Mouse (Mus musculus) stomach, embryonic 16.5 days (tissue): Measurements from ENCODE around the gene Rev1. TPM values are rescaled to one million over a fixed set of nuclear protein-coding genes. Genes with fewer than 3 reads are reported as not detected.

Experiments used
- ATAC-seq: fragments of 200-750 bp; cut with Nextera tagmentation; 2 replicates; pipeline ENCODE4 v1.8.0; 2017; ENCODE audit warnings: moderate number of reproducible peaks, moderate TSS enrichment; ENCODE audit not compliant: insufficient read depth, low FRiP score
- H3K27ac ChIP-seq: fragments of 300-500 bp; sonication (generic); 2 replicates; pipeline ENCODE4 v1.5.1; 2014; ENCODE audit warnings: low read length
- H3K27me3 ChIP-seq: fragments of 300-500 bp; sonication (generic); 2 replicates; pipeline ENCODE4 v1.6.1; 2014; ENCODE audit warnings: low read length, control low read depth, mixed read lengths; ENCODE audit not compliant: control insufficient read depth, insufficient read depth
- H3K36me3 ChIP-seq: fragments of 300-500 bp; sonication (generic); 2 replicates; pipeline ENCODE4 v1.6.1; 2014; ENCODE audit warnings: low read length; ENCODE audit not compliant: control insufficient read depth, insufficient read depth
- H3K4me1 ChIP-seq: fragments of 300-500 bp; sonication (generic); 2 replicates; pipeline ENCODE4 v1.6.1; 2014; ENCODE audit warnings: low read length, control low read depth, mixed read lengths; ENCODE audit not compliant: control insufficient read depth, insufficient read depth
- H3K4me2 ChIP-seq: fragments of 300-500 bp; sonication (generic); 2 replicates; pipeline ENCODE4 v1.6.1; 2014; ENCODE audit warnings: low read depth, low read length, mixed read lengths
- H3K4me3 ChIP-seq: fragments of 300-500 bp; sonication (generic); replicated peaks from 2 replicates; pipeline ENCODE4 v1.5.1; 2014; ENCODE audit warnings: mild to moderate bottlenecking, low read length
- H3K9ac ChIP-seq: fragments of 300-500 bp; sonication (generic); 2 replicates; pipeline ENCODE4 v1.6.1; 2014; ENCODE audit warnings: low read length
- H3K9me3 ChIP-seq: fragments of 300-500 bp; sonication (generic); replicated peaks from 2 replicates; pipeline ENCODE4 v1.6.1; 2016; ENCODE audit warnings: low read length, control low read depth; ENCODE audit not compliant: control insufficient read depth
- WGBS: fragments of 180-500 bp; shearing (Covaris S2); extraction: QIAGEN DNeasy Blood & Tissue Kit; methylation state at CpG from one replicate; pipeline ENCODE4 v1.1.7; 2014; 5-methylcytosine and 5-hydroxymethylcytosine counted together
- polyA plus RNA-seq: library from polyadenylated mRNA; unstranded; fragments of >200 nt; fragmentation: Nextera tagmentation; extraction: Ambion mirVana; gene quantifications from 2 replicates; pipeline ENCODE4 v1.2.1, GENCODE M21; 2015

Gene Rev1
- polyA plus RNA-seq, 1 experiment from 2014 or later = 21.5 TPM

DNA sequence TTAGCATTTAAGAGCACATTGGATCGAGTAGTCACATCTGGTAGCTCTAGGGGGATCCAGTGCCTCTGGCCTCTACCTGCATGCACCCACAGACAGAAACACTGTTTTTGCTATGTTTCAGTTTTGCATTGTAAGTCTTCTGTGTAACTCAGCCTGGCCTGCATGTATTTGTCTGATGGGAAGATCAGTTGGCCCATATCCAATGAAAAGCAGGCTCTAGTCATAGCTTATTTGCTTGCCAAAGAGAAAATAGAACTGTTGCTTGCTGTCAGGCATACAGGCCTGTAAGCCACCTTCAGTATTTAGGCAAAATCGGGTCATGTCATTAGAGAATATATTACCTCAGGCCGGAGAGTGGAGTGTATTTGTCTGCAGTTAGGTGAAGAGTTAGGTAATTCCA lies 81.5 kb downstream of the Rev1 start:
- H3K4me1 ChIP-seq = no peaks in the 10 kb centered on the region
- no peak overlapping the region for H3K27ac ChIP-seq
- no peaks in the 10 kb centered on the region for H3K27me3 ChIP-seq
- no peak overlapping the region for H3K4me2 ChIP-seq
- no peak overlapping the region for H3K4me3 ChIP-seq
- no peaks in the 10 kb centered on the region for H3K9me3 ChIP-seq
- no peak overlapping the region for H3K9ac ChIP-seq
- no peak for ATAC-seq
- 88% methylated on average over 3 of the region's 3 CpGs for WGBS
- H3K36me3 ChIP-seq = peaks cover 4% of the 10 kb centered on the region; the same call in 1 of the 2 replicates

DNA sequence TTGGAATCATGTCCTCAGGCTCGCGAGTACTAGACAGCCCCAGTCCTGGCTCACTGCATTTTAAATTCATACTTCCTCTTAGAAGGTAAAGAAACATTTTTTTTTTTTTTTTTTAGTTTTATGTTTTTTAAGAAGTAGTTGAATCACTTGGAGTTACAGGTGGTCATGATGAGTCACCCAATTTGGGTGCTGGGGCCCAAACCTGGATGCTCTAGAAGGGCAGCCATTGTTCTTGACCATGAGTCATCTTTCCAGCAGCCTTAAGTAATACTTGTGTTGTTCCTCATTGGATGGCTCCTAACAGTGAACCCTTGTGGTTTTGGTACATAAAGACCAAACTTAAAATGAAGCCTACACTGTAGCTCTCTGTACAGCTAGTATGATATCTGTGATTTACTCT lies 90.7 kb downstream of the Rev1 start:
- 89% methylated on average over 2 of the region's 2 CpGs for WGBS
- Histone ChIP-seq H3K4me1 (no peaks in the 10 kb centered on the region), H3K36me3 (peaks cover 21% of the 10 kb centered on the region), H3K9me3 (no peaks in the 10 kb centered on the region), H3K27ac (no peak overlapping the region), H3K9ac (no peak overlapping the region), H3K4me2 (no peak overlapping the region), H3K27me3 (no peaks in the 10 kb centered on the region), H3K4me3 (no peak overlapping the region)
- ATAC-seq = no peak

DNA sequence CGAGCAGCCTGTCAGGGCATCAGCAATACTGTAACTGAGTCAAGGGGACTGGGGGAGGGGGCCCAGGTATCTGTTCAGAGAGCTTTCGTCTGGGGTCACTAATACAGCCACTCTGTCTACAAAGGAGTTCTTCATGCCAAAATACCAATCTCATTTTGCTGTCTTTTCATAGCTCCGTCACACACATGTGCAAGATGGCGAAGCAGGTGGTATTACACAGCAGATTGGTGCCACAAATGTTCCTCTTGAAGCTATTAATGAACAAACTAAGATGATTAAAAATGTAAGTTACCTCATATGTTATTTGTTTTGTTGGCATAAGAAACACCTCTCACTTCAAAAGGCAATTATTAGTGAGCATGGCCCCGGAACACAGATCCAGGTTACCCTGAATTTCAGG lies 92.2 kb downstream of the Rev1 start:
- no peak overlapping the region for H3K4me2 ChIP-seq
- H3K27ac ChIP-seq = no peak overlapping the region
- H3K36me3 ChIP-seq = peaks cover 21% of the 10 kb centered on the region
- H3K4me1 ChIP-seq = no peaks in the 10 kb centered on the region
- no peak overlapping the region for H3K4me3 ChIP-seq
- ATAC-seq = no peak
- H3K27me3 ChIP-seq = no peaks in the 10 kb centered on the region
- 83% methylated on average over 5 of the region's 5 CpGs for WGBS
- no peaks in the 10 kb centered on the region for H3K9me3 ChIP-seq
- H3K9ac ChIP-seq = no peak overlapping the region

DNA sequence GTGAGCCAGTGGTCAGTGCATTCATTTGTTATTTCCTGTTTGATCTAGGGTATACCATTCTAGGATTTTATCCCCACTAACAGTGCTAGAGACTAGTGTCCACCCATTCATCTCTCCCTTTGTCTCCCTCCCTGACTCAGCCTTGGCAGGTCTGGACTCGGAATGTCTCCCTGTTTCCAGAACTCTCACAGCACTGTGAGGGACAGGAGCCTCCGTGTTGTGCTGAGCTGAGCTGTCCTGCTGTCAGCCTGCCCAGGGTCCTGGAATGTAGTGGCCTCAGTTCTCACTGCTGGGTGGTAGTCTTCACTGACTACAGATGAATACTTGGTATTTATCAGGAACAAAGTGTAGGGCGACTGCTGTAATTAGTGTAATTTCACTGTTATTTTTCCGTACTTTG lies 94.1 kb downstream of the Rev1 start:
- Histone ChIP-seq H3K9me3 (no peaks in the 10 kb centered on the region), H3K27ac (no peak overlapping the region), H3K27me3 (no peaks in the 10 kb centered on the region), H3K36me3 (peaks cover 10% of the 10 kb centered on the region), H3K4me1 (no peaks in the 10 kb centered on the region), H3K4me2 (no peak overlapping the region), H3K9ac (no peak overlapping the region), H3K4me3 (no peak overlapping the region)
- WGBS = 85% methylated on average over 4 of the region's 4 CpGs
- ATAC-seq = no peak

DNA sequence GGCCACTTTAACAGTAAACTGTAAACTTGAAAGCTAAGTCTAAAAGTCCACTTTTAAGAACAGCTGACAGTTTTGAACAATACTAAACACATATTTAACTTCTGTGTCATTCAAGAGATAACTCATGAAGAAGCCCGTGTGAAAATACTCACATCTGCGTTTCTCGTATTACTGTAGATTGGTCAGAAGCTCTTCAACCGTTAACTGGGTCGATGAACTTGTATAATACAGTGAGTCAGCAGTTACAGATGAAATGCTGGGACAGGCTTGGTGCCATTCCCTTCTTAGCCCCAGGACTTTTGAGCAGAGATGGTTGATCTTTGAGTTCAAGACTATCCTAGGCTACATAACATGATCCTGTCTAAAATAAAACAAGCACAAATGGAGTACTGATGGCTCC lies 98.2 kb downstream of the Rev1 start:
- 83% methylated on average over 5 of the region's 5 CpGs for WGBS
- H3K4me2 ChIP-seq = no peak overlapping the region
- no peak overlapping the region for H3K4me3 ChIP-seq
- H3K27ac ChIP-seq = no peak overlapping the region
- no peak overlapping the region for H3K9ac ChIP-seq
- ATAC-seq = no peak
- H3K27me3 ChIP-seq = no peaks in the 10 kb centered on the region
- peaks cover 4% of the 10 kb centered on the region for H3K36me3 ChIP-seq
- H3K4me1 ChIP-seq = no peaks in the 10 kb centered on the region
- H3K9me3 ChIP-seq = no peaks in the 10 kb centered on the region

DNA sequence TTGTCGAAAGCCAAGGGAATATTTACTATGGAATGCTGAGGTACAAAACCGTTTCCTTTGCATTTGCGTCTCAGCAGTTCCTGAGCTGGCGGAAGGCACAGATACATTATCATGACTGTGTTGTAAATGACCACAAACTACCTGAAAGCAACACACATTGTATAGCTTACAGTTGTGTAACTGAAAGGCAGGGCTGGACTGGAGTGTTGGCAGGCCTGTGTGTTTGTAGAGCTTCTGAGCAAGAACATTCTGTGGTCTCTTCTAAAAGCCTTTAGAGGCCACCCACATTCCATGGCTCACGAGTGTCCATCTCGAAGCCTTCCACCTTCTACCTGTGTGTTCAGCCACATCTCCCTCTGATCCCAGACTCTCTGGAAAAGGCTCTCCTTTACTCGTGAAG lies 102.3 kb downstream of the Rev1 start:
- H3K27me3 ChIP-seq = no peaks in the 10 kb centered on the region
- no peaks in the 10 kb centered on the region for H3K9me3 ChIP-seq
- WGBS = 90% methylated on average over 7 of the region's 7 CpGs
- H3K4me3 ChIP-seq = no peak overlapping the region
- ATAC-seq = no peak
- H3K36me3 ChIP-seq = peaks cover 6% of the 10 kb centered on the region; the same call in 1 of the 2 replicates
- H3K9ac ChIP-seq = no peak overlapping the region
- H3K4me2 ChIP-seq = no peak overlapping the region
- no peaks in the 10 kb centered on the region for H3K4me1 ChIP-seq
- no peak overlapping the region for H3K27ac ChIP-seq

DNA sequence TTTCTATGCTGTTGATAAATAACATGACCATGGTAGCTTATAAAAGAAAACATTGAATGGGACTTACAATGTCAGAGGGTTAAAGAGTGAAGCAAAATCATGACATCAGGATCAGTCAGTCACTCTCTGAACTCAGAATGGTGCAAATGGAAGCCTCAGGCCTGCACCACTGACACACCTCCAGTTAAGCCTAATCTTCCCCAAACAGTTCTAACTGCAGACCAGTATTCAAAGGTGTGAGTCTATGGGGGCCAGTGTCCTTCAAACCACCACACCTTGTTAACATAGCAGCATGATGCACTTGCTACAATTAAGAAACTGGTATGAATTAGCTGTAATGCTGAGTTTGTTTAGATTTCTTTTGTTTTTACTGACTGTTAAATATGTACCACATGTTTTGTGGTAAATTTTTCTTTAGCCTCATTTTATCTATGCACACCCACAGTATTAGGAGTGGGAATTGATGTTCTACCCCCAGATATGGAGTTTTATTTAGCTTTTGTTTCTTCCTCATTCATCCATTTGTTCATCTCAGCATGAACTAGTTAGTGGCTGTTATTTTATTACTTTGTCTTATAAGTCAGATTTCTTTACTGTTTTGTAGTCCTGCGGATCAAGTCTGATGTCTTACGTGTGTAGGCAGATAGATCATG lies 114.9 kb downstream of the Rev1 start:
- WGBS = 94% methylated on average over 2 of the region's 2 CpGs
- H3K27ac ChIP-seq = no peak overlapping the region
- H3K27me3 ChIP-seq = no peaks in the 10 kb centered on the region
- H3K4me1 ChIP-seq = no peaks in the 10 kb centered on the region; the same call in 1 of the 2 replicates
- ATAC-seq = no peak
- H3K9me3 ChIP-seq = no peaks in the 10 kb centered on the region
- peaks cover 9% of the 10 kb centered on the region for H3K36me3 ChIP-seq
- H3K4me3 ChIP-seq = no peak overlapping the region
- no peak overlapping the region for H3K4me2 ChIP-seq
- H3K9ac ChIP-seq = no peak overlapping the region

DNA sequence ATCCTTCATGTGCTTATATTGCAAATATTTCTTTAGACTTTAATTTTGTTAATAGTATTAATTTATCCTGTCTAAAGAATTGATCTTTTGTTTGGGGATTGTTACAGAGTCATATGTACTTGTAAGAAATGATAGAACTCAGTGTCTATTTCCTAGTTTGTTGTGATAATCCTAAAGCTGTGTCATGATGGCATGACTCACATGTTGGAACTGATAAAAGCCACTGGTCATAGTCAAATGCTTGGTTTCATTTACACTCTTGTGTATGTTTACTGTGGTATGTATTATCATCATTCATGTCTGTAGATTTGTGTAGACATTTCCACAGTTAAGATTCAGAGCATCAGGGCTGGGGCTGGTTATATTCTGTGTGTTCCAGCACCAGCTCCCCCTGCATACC lies 117.1 kb downstream of the Rev1 start:
- Histone ChIP-seq H3K27me3 (no peaks in the 10 kb centered on the region), H3K27ac (no peak overlapping the region), H3K4me1 (no peaks in the 10 kb centered on the region; the same call in 1 of the 2 replicates), H3K4me3 (no peak overlapping the region), H3K9me3 (no peaks in the 10 kb centered on the region), H3K36me3 (no peaks in the 10 kb centered on the region), H3K9ac (no peak overlapping the region), H3K4me2 (no peak overlapping the region)
- no peak for ATAC-seq

DNA sequence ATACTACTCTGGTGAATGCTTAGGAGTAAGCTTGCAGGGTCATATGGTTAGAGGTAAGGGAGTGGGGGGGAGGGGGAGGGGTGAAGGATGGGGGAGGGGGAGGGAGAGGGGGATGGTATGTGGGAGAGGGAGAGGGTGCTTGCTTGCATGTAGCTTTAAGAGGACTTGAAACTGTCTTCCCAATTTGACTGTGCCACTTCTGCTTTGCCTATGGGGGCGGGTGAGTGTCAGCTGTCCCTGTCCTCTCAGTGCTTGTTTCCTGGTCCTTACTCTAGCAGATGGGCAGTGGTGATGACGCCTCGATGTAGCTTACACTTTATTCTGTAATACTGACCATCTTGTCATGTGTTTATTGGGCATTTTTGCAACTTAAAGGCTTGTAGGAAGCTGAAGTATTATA lies 117.5 kb downstream of the Rev1 start:
- ATAC-seq = no peak
- 78% methylated on average over 3 of the region's 3 CpGs for WGBS
- H3K4me3 ChIP-seq = no peak overlapping the region
- H3K9me3 ChIP-seq = no peaks in the 10 kb centered on the region
- no peak overlapping the region for H3K9ac ChIP-seq
- H3K27me3 ChIP-seq = no peaks in the 10 kb centered on the region
- no peak overlapping the region for H3K27ac ChIP-seq
- no peaks in the 10 kb centered on the region for H3K36me3 ChIP-seq
- H3K4me1 ChIP-seq = no peaks in the 10 kb centered on the region; the same call in 1 of the 2 replicates
- H3K4me2 ChIP-seq = no peak overlapping the region
